Mouse (Mus musculus) cerebellum, adult 18-20 months (tissue): ENCODE results near the gene Ppp1r2.

Experiments used
- DNase-seq, 2 experiments: peaks; one replicate each; pipeline ENCODE4 v3.0.0; 2021

The Ppp1r2 gene

GRCm38 (mm10) chr16:31287712-31288111, 12.6 kb upstream of the Ppp1r2 start:
- no peak for DNase-seq

DNA sequence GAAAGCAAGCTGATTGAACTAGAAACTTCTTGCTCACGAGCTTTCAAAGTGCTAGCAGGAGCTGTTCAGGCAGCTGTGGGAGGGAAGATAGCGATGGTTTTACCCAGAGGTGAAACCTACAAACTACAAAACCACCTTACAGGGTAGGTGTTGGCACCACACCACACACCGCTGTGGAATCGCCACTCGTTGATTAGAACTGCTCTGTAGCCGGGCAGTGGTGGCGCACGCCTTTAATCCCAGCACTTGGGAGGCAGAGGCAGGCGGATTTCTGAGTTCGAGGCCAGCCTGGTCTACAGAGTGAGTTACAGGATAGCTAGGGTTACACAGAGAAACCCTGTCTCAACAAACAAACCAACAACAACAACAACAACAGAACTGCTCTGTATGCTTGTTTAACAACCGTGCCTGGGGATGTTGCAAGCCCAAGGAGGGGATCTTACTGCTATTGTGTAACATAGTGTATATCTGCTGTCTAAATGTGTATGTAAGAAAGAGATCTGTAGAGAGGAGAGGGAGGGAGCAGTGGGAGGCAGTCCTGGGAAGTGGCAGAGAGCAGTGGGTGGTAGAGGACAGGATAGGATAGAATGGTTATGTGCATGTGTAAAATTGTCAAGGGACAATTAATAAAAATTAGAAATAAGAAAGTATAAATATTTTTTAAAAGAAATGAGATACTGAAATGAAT, 11.9 kb upstream of the Ppp1r2 start:
- no peak for DNase-seq

GRCm38 (mm10) chr16:31281981-31282380, 6.9 kb upstream of the Ppp1r2 start:
- DNase-seq = peak in 1 of 2 experiments; percentile 9

DNA sequence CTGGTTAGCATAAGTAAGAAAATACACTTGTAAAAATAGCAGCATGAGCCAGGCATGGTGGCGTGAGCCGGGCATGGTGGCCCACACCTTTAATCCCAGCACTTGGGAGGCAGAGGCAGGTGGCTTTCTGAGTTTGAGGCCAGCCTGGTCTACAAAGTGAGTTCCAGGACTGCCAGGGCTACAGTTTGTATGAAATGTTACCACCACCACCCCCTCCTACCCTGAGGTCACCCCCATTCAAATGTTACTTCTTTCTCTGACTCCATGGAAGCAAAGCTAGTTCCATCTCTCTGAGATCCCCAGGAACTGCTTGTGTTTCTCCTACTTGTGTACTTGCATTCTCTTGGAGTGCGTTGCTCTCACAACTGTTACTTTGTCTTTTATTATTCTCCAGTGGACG, 5.1 kb upstream of the Ppp1r2 start:
- no peak for DNase-seq

GRCm38 (mm10) chr16:31278581-31278980, 3.5 kb upstream of the Ppp1r2 start:
- no peak for DNase-seq

DNA sequence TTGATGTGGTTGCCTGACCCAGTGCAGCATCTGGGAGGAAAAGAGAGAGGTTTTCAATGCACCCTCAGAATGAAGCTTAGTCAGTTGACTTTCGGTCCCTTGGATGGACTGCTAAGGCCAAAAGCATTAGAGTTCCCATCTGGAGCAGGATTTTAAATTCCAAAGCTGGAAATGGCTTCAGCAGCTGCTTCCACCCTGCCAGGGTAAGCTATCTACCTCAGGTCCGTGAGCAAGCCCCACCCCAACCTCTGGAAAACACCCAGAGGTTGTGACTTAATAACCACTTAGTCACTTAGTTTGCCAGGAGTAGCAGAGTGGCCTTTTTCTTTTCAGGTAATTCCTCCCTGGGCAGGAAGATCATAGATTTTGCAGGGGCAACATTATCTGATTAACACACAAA, 3.0 kb upstream of the Ppp1r2 start:
- no peak for DNase-seq

GRCm38 (mm10) chr16:31276962-31277361, 1.9 kb upstream of the Ppp1r2 start:
- no peak for DNase-seq

DNA sequence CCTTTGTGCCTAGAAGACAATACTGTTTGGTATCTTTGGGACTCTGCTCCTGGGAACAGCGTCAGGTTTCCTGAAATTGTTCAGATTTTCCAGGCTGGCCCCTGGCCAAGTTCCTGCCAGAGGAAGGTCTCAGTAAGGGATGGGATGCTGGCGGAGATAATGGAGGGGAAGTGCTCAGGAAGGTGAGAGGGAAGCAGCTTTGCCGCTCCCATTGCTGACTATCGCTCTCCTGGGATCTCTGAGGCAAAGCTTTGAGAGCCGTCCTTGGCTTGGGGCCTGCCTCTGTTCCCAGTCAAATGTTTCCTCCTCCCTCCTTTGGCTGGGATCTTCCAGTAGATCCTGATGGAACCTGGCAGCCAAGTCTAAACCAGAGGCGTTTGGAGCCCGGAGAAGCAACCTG, 1.5 kb upstream of the Ppp1r2 start:
- DNase-seq = peak; percentile 63 to 71

DNA sequence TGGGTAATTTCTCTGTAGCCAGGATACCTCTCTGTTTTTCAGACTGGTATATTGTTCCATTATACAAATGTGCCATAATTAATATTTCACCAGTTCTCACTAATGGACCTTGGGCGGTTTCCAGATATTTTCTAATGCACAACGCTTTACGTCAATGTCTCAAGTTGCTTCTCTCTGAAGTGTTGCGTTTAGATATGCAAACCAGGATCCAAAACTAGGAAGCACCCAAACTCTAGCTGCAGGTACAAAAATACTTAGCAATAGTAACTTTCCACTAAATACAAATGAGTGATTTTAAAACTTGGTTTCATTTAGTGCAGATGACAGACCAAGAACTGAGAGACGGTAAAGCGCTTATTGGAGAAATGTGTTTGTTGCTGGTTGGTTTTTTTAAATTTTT, 993 bp downstream of the Ppp1r2 start:
- no peak for DNase-seq

DNA sequence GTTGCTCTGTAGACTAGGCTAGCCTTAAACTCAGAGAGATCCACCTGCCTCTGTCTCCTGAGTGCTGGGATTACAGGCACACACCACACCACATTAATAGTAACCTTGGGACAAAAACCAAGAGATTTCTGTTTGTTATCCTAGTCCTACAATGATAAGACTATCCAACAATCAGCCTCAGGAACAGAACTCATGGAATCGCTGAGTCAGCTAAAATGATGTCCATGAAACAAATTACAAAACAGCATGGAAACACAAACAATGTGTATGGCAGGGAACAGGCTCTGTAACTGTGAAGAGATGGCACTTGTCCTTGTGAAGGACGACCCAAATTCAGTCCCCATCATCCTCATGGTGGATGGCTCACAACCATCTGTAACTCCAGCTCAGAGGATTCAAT, 8.4 kb downstream of the Ppp1r2 start:
- DNase-seq = no peak

- no peak for DNase-seq
Observed at GRCm38 (mm10) chr16:31256151-31256550, 18.9 kb downstream of the Ppp1r2 start.

DNA sequence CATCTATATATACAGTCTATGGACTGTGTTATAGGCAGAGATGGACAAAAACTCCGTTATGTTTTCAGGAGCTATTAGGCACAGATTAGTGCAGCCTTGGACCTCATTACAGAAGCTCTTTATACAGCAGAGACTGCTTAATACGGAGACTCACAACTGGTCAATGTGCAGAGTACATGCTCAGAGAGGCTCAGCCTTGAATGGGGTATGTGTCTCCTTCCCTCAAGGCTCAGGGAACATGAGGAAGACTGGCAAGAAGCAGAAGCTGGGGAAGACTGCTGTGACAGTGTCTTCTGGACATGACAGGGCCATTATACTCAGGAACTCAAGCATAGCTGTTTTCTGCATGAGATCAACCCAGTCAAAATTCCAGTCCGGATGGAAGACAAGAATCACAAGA, 19.4 kb downstream of the Ppp1r2 start:
- no peak for DNase-seq

GRCm38 (mm10) chr16:31249401-31249800, 25.7 kb downstream of the Ppp1r2 start:
- no peak for DNase-seq

- no peak for DNase-seq
Observed at GRCm38 (mm10) chr16:31248717-31249116, 26.4 kb downstream of the Ppp1r2 start.

GRCm38 (mm10) chr16:31247442-31247841, 27.6 kb downstream of the Ppp1r2 start:
- no peak for DNase-seq

- no peak for DNase-seq
Observed at GRCm38 (mm10) chr16:31244053-31244452, 31.0 kb downstream of the Ppp1r2 start.

- DNase-seq = no peak
Observed at GRCm38 (mm10) chr16:31241433-31241832, 33.6 kb downstream of the Ppp1r2 start.

GRCm38 (mm10) chr16:31240569-31240968, 34.5 kb downstream of the Ppp1r2 start:
- DNase-seq = no peak

DNA sequence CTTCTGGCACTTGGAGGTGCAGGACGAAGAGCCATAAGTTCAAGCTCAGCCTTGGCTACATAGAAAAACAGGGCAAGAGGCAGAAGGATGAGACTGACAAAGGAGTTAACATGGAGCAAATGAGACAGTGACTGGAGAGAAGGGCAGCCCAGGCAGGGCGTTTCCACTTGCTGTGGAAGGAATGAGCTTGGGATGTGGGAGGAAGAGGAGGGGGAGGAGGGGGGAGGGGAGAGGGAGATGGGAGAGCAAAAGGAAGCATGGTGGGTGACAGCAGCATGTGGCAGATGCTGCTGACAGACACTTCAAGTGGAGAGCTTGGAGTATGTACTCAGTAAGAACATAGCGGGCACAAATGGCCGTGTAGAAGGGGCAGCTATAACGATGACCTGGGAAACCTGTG, 36.8 kb downstream of the Ppp1r2 start:
- no peak for DNase-seq

DNA sequence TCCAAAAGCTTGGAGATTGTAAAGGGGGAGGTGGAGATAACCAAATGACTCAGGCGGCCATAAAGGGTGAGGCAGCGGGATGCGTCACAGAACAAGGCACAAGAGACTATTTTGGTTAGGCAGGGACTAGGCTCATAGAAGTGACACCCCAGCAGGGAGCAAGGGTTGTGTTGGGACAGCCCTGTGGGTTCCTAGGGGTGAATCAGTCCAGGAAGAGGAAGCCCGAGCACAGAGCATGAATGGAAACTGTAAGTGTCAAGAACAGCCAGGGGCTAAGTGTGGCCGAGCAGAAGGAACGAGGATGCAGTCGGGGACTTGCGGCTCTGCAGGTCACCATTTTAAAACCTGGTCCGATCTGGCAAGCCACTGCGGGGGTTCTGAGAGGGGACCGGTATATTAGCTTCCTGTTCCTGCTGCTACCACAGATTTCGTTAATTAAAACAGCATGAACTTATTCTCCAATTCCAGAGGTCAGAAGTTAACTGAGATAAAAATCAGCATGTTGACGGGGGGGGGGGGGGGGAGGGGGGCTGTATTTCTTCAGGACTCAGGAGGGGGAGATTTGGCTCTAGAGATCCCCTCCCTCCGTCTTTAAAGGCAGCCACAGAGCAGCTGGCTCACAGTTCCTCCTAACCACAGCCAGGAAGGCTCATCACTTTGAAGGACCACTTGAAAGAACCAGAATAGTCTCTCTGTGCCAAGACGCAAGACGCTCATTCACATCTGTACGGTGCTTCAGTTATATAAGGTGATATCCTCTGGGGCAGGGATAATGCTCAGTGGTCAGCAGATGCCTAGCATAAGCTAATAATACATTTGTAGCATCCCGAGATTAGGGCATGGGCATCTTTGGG, 39.4 kb downstream of the Ppp1r2 start:
- DNase-seq = peak in 1 of 2 experiments; percentile 3

DNA sequence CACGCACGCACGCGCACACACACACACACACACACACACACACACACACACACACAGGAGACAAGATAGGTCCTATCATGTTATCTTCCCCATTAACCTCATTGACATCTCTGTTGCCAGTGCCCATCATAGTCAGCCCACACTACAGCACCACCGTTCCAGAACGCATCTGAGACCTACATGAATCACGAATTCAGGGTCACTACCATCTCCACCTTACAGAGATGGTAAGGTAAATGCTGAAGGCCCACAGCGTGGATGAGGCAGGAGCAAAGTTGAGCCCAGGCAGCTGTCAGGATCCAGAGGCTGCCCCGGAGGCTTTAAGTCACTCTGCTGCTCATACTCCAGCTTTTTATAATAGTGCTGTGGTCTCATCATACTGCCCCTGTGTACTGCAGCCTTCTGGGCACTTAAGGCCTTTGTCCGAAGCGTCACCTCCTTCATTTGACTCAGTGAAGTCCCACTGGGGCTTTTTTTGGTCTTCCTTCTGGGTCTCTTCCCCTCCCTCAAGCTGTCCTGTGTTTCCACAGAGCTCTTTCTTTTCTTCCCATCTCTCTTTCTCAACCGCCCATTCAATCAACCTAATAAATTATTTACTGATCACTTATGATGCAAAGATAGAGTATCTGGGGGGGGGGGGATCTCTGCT, 40.1 kb downstream of the Ppp1r2 start:
- no peak for DNase-seq

DNA sequence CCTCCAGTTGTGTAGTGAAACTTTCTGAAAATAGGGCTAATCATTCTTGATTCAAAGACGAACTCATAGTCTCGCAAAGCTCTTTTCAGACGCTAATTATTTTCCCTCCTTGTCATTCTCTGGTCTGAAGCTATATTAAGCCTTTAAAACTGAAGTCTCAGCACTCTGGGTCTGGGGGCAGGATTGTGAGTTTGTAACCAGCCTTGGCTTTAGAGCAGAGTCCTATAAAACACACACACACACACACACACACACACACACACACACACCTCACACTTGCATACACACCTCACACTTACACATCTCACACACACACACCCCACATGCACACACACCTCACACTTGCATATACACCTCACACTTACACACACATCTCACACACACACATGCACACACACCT, 40.7 kb downstream of the Ppp1r2 start:
- no peak for DNase-seq

DNA sequence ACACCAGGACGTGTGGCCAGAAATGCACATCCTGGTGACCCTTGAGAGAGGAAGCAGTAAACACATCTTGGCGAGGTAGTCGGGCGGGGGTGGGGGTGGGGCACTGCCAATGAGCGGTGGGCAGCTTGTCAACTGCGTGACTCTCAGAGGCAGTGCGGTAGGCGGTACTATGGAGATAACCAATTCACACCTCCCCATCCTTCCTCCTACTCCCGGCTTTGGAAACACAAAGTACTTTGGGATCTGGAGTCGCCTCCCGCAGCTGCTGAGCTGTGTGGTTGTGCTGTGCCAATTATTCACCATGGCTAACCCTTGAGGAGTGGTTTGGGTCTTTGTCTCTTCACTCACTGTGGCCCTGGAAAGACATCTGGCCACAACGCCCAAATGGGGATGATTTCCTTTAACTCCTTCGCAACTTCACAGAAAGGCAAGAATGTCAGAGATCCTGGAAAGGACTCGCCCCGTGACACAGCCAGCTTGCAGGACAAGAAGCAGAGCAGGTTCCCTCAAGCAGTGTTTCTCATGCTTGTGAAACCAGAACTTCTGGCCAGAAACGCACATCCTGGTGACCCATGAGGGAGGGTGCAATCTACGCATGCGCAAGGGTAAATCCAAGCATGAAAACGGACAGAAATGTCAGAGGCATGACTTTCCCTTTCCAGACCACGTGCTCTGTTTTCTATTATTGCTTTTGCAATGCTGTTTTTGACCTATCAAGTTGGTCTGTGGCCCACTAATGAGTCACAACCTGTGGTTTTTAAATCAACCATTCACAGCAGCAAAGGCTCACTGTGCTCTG, 41.3 kb downstream of the Ppp1r2 start:
- DNase-seq = peak in 1 of 2 experiments; percentile 9
